Mouse (Mus musculus) G1E (cell line): ENCODE data around the gene Btn1a1.

Experiments
- CTCF ChIP-seq: IDR thresholded peaks from 2 replicates; pipeline ENCODE4 v1.5.1; 2012; ENCODE audit warnings: low read depth, low read length, inconsistent platforms, mixed read lengths
- GATA1 ChIP-seq: IDR thresholded peaks from 2 replicates; pipeline ENCODE4 v1.6.1; 2012; ENCODE audit warnings: borderline replicate concordance, low read length, inconsistent platforms, mixed read lengths
- GATA2 ChIP-seq: IDR thresholded peaks from 2 replicates; pipeline ENCODE4 v1.6.1; 2012; ENCODE audit warnings: low read depth, low read length, inconsistent platforms, borderline replicate concordance

- TF ChIP-seq GATA1 (no peak), CTCF (no peak), GATA2 (no peak)
Observed at GRCm38 (mm10) chr13:23466911-23467310, 1.2 kb upstream of the Btn1a1 start.
